Mouse (Mus musculus): ENCODE measurements at regions not wholly inside any gene's neighbourhood (a gene's known extent, or its start where the extent isn't known, plus 50 kb on each side); places are given as distances from the start of the nearest gene placed in this dataset.

- TF ChIP-seq CTCF (IDR thresholded peaks at IDR 0.05; ENCODE audit: borderline replicate concordance, insufficient read depth, low read length): no peak
- TF ChIP-seq POLR2A (IDR thresholded peaks at IDR 0.05; ENCODE audit: low read depth, low read length): no peak
Measured at GRCm38 (mm10) chr10:23562273-23562885, 211.8 kb upstream of the Eya4 start.

Data from embryonic fibroblast, embryonic 13.5 days (primary cell).